Mouse (Mus musculus) lung, embryonic 14.5 days (tissue): ENCODE data around the gene Gns. TPM values are rescaled to one million over a fixed set of nuclear protein-coding genes. Genes with fewer than 3 reads are reported as not detected.

Source experiments
- ATAC-seq: fragments of 200-750 bp; cut with Nextera tagmentation; 2 replicates; pipeline ENCODE4 v1.8.0; 2017; ENCODE audit warnings: mild to moderate bottlenecking, moderate TSS enrichment, moderate library complexity; ENCODE audit not compliant: insufficient read depth
- DNase-seq: peaks from one replicate; pipeline ENCODE4 v3.0.0-alpha.2; 2015
- H3K27ac ChIP-seq: fragments of 300-500 bp; sonication (generic); 2 replicates; pipeline ENCODE4 v1.5.1; 2014; ENCODE audit warnings: low read depth, mild to moderate bottlenecking, moderate library complexity
- H3K27me3 ChIP-seq: fragments of 300-500 bp; sonication (generic); 2 replicates; pipeline ENCODE4 v1.6.1; 2014; ENCODE audit warnings: low read length, control low read depth; ENCODE audit not compliant: insufficient read depth
- H3K36me3 ChIP-seq: fragments of 300-500 bp; sonication (generic); 2 replicates; pipeline ENCODE4 v1.6.1; 2014; ENCODE audit warnings: control low read depth; ENCODE audit not compliant: insufficient read depth
- H3K4me1 ChIP-seq: fragments of 300-500 bp; sonication (generic); 2 replicates; pipeline ENCODE4 v1.6.1; 2014; ENCODE audit warnings: antibody characterized with exemption, control low read depth; ENCODE audit not compliant: insufficient read depth
- H3K4me2 ChIP-seq: fragments of 300-500 bp; sonication (generic); 2 replicates; pipeline ENCODE4 v1.6.1; 2014; ENCODE audit warnings: mild to moderate bottlenecking
- H3K4me3 ChIP-seq: fragments of 300-500 bp; sonication (generic); 2 replicates; pipeline ENCODE4 v1.5.1; 2014; ENCODE audit warnings: low read depth, low read length
- H3K9ac ChIP-seq: fragments of 300-500 bp; sonication (generic); 2 replicates; pipeline ENCODE4 v1.6.1; 2014
- H3K9me3 ChIP-seq: fragments of 300-500 bp; sonication (generic); 2 replicates; pipeline ENCODE4 v1.6.1; 2016; ENCODE audit warnings: low read depth, low read length, control low read depth
- CTCF ChIP-seq: IDR thresholded peaks from 2 replicates; pipeline ENCODE4 v1.5.1; 2016; ENCODE audit warnings: antibody characterized with exemption, low read depth
- WGBS: fragments of 180-500 bp; shearing (Covaris S2); extraction: QIAGEN DNeasy Blood & Tissue Kit; methylation state at CpG from one replicate; pipeline ENCODE4 v1.1.7; 2014; 5-methylcytosine and 5-hydroxymethylcytosine counted together
- polyA plus RNA-seq: library from polyadenylated mRNA; unstranded; fragments of >200 nt; fragmentation: Nextera tagmentation; extraction: Ambion mirVana; gene quantifications from 2 replicates; pipeline ENCODE4 v1.2.1, GENCODE M21; 2014

The Gns gene
- polyA plus RNA-seq, 1 experiment from 2014 or later: 46.9 TPM

DNA sequence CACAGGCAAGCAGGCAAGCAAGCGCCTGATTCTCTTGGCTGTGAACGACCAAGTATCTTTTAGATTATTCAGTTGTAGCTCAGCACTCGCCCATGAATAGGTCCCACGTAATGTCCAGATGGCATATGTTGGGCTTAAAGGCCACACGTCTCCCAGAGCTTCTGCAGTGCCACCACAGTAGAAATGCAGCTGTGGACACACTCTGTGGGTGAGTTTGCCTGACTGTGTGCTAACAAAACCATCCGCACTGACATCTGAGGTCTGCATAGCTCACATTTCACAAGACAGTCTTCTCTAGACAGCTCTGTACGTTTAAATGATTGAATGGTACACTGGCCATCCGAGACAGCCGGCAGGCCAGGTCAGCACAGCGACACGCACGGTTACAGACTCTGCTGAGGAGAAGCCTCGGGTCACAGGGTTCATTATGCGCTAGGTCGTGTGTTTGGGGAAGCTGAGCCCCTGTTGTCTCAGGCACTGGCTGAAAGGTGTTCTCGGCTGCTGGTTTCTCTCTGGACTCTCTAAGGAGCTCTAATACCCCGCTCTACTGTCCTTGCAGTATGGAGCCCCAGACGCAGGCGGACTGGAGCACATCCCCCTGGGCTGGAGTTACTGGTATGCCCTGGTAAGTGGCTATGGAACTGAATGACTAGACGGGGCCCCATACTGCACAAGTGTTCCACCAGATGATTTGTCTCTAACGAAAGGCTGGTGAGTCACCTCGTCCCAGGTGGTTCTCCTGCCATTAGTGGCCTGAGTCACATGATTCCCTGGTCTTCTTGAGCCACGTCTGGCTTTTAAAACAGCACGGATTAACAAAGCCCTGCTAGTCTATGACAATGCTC is 11.0 kb downstream of the Gns start:
- H3K36me3 ChIP-seq: peaks cover 56% of the 10 kb centered on the region
- no peaks in the 10 kb centered on the region for H3K4me1 ChIP-seq
- WGBS: 66% methylated on average over 24 of the region's 24 CpGs
- ATAC-seq (no peak), DNase-seq (no peak)
- TF ChIP-seq CTCF: no peak
- H3K4me3 ChIP-seq: no peak overlapping the region
- no peaks in the 10 kb centered on the region for H3K9me3 ChIP-seq
- H3K27me3 ChIP-seq: no peaks in the 10 kb centered on the region
- H3K27ac ChIP-seq: no peak overlapping the region
- H3K4me2 ChIP-seq: no peak overlapping the region
- H3K9ac ChIP-seq: no peak overlapping the region

DNA sequence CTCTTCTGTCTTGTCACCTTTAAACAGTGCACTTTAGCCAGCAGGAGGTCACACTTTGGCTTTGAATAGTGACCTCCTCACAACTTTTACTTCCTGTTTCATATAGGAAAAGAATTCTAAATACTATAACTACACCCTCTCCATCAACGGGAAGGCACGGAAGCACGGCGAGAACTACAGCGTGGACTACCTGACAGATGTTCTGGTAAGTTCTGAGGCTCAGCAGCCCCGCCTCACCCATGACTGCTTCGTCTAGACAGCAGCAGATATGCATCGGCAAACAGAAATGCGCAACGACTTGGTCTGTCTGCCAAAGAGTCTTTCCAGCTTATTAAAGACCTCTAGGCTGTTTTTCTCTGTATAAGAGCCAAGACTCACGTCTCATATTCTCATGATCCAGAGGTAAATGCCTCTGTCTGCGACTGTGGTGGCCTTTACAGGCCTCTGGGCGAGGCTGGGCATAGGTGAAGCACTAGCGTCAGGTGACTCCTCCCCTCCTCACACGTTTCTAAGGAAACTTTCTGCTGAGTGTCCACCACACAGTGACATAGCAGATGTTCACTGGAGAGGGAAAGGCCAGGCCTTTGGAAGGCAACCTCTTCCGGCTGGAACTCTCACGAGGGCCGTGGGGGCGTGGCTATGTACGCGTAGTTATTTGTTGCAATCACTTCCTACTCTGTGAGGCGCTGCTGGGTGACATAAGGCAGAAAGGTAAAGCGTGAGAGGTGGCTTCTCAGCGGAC is 11.8 kb downstream of the Gns start:
- DNase-seq (no peak), ATAC-seq (no peak)
- WGBS: 79% methylated on average over 24 of the region's 24 CpGs
- H3K27me3 ChIP-seq: no peaks in the 10 kb centered on the region
- H3K36me3 ChIP-seq: peaks cover 58% of the 10 kb centered on the region
- H3K27ac ChIP-seq: no peak overlapping the region
- H3K4me3 ChIP-seq: no peak overlapping the region
- H3K9ac ChIP-seq: no peak overlapping the region
- no peak overlapping the region for H3K4me2 ChIP-seq
- no peaks in the 10 kb centered on the region for H3K4me1 ChIP-seq
- no peaks in the 10 kb centered on the region for H3K9me3 ChIP-seq
- TF ChIP-seq CTCF: no peak

DNA sequence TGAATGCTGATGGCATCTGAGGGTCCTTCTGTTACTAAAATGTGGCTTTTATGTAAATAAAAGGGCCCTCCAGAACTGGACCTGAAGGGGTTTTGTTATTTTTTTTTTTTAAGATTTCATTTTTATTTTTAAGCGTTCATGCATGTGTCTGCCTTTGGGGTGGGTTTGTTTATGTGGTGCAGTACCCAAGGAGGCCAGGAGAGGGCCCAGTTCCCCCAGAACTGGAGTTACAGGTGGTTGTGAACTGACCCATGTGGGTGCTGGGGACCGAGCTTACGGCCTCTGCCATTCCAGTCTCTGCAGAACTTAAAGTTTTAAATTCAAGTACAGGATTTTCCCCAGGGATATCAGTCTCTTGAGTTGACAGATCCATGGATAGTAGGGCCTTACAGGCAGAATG is 14.5 kb downstream of the Gns start:
- 95% methylated on average over 3 of the region's 3 CpGs for WGBS
- no peak overlapping the region for H3K4me2 ChIP-seq
- no peak overlapping the region for H3K4me3 ChIP-seq
- peak; percentile 37 for TF ChIP-seq CTCF
- no peaks in the 10 kb centered on the region for H3K27me3 ChIP-seq
- H3K9ac ChIP-seq: no peak overlapping the region
- no peaks in the 10 kb centered on the region for H3K4me1 ChIP-seq
- no peak overlapping the region for H3K27ac ChIP-seq
- ATAC-seq (no peak), DNase-seq (no peak)
- no peaks in the 10 kb centered on the region for H3K9me3 ChIP-seq
- peaks cover 70% of the 10 kb centered on the region for H3K36me3 ChIP-seq

DNA sequence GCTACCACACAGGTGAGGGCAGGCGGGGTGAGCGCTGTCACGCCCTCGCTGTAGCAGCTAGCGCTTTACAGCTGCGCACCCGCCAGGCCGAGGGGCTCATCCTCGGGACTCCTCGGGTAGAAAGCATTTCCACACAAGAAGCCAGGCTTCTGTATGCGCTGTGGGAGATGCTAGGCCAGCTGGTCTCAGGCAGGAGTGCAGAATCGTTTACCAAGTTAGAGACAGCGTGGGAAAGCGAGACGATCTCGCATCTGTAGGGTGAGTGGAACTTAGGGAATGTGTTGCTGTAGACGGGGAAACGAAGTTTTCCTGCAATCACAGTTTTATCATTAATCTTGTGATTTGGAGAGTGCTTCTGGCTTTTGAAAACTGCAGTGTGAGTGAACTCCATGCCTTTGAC is 16.4 kb downstream of the Gns start:
- Histone ChIP-seq H3K4me3 (no peak overlapping the region), H3K27me3 (no peaks in the 10 kb centered on the region), H3K9ac (no peak overlapping the region), H3K27ac (no peak overlapping the region), H3K4me2 (no peak overlapping the region), H3K9me3 (no peaks in the 10 kb centered on the region), H3K36me3 (peaks cover 70% of the 10 kb centered on the region), H3K4me1 (peaks cover 7% of the 10 kb centered on the region)
- TF ChIP-seq CTCF: no peak
- 77% methylated on average over 18 of the region's 18 CpGs for WGBS
- ATAC-seq: no peak
- DNase-seq: no peak

DNA sequence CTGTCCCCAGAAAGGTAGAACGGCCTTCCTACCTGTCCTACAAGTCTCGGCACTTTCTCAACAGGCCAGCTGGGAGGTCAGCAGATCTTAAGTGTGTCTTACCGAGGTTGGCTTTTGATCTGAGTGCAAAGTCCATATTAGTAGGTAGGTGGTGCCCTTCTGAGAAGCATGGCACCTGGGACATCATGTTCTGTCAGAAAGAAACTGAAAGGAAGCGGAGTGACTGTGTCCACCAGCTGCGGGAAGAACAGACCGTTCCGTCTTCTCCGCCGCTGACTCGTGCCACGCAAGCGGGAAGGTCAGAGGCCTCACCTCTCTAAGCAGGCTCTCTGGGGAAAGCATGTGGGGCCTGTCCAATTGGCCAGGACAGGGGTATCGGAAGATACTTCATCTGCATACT is 19.8 kb downstream of the Gns start:
- 85% methylated on average over 13 of the region's 13 CpGs for WGBS

DNA sequence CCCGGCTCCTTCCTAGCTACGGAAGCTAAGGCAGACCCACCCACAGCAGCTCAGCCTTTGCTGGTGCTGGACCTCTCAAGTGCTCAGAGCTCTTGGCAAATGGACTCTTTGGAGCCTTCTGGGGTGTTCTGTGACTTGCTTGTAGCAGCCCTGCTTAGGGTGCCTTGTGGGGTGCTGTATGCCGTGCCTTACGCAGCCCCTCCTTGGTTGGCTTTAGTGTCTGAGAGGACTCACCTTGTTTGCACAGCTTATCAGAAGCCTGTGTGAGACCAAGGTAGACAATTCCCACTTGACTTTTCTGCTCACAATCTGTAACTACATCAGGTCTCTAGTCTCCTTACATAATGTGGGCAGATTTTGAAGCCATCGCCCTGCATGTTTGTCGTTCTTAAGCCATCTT is 20.8 kb downstream of the Gns start:
- H3K9me3 ChIP-seq: no peaks in the 10 kb centered on the region
- ATAC-seq (no peak), DNase-seq (no peak)
- H3K9ac ChIP-seq: no peak overlapping the region
- H3K4me1 ChIP-seq: peaks cover 16% of the 10 kb centered on the region
- peak overlapping the region; percentile 24; the same call in 1 of the 2 replicates for H3K27ac ChIP-seq
- H3K4me3 ChIP-seq: no peak overlapping the region
- no peaks in the 10 kb centered on the region for H3K27me3 ChIP-seq
- 78% methylated on average over 6 of the region's 6 CpGs for WGBS
- H3K4me2 ChIP-seq: no peak overlapping the region
- H3K36me3 ChIP-seq: peaks cover 72% of the 10 kb centered on the region
- no peak for TF ChIP-seq CTCF

More for the DNA sequence above, 19.8 kb downstream of the Gns start:
- TF ChIP-seq CTCF: no peak
- Histone ChIP-seq H3K36me3 (peaks cover 64% of the 10 kb centered on the region), H3K4me2 (no peak overlapping the region), H3K4me1 (peaks cover 16% of the 10 kb centered on the region), H3K9ac (no peak overlapping the region), H3K27me3 (no peaks in the 10 kb centered on the region), H3K9me3 (no peaks in the 10 kb centered on the region), H3K4me3 (no peak overlapping the region), H3K27ac (no peak overlapping the region)
- ATAC-seq: no peak
- no peak for DNase-seq

DNA sequence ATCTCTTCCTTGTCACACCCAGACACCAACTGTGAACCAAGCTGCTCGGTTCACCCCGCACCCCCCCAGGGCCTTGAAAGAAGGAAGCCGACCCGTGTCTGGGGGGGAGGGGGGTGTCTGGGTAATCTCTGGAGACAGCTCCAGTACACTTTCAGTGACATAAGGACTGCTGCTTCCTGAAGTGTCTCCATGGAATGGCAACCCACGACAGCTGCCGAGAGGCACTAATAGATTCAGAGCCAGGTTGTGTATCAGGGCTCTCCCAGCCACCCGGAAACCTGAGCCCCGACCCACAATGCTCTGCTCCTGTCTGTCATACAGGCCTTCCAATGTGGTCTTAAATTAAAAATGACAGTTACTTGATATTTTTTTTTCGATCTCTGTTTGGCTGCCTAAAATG is 21.5 kb downstream of the Gns start:
- Histone ChIP-seq H3K9ac (no peak overlapping the region), H3K27me3 (no peaks in the 10 kb centered on the region), H3K4me1 (peaks cover 16% of the 10 kb centered on the region), H3K4me2 (no peak overlapping the region), H3K4me3 (no peak overlapping the region), H3K36me3 (peaks cover 72% of the 10 kb centered on the region), H3K27ac (peak overlapping the region; percentile 24; the same call in 1 of the 2 replicates), H3K9me3 (no peaks in the 10 kb centered on the region)
- 20% methylated on average over 9 of the region's 9 CpGs for WGBS
- peak; percentile 47 for DNase-seq
- ATAC-seq: peak; percentile 25; the same call in 1 of the 2 replicates
- TF ChIP-seq CTCF: no peak
